Mouse (Mus musculus): ENCODE measurements at regions not wholly inside any gene's neighbourhood (a gene's known extent, or its start where the extent isn't known, plus 50 kb on each side); places are given as distances from the start of the nearest gene placed in this dataset.

DNA sequence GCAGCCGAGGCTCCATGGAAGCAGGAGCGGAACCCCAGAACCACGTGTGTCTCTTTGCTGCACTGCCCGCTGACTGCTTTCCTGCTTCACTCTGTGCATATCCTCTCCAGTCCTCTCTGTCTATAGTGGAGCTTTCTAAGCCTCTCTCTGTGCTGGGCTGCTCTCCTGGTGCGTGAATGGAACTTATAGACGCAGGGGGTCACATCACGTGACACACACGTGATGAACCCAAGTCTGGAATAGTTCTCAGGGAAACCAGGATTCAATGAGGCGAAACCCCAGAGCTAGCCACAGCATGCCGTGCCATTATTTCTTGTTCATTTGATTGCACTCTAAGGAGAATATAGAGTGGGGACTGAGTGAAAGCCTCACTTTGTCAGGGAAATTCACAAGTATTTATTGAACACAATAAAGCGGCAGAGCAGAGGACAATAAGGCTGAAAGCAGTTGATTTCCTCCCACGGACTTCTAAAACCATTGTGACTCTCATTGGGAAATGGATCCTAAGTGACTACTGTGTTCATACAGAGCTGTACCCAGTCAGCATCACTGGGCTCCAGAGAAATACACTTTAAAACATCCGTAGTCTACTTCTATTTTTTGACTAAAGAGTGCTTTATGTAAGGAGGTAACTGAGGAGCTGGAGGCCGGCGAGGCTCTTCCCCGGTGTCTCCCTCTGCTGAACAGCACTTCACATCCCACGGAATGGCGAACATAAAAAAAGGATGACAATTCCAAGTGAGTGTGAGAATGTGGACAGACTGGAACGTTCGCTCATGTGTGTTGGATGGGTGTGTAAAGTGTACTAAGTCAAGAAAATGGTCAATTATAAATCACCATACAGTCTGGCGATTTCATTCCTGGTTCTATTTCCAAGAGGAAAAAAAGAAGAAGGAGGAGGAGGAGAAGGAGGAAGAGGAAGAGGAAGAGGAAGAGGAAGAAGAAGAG is 116.5 kb upstream of the Cpsf6 start:
- H3K9ac ChIP-seq (ENCODE audit: low read length), result no peak overlapping the region
- TF ChIP-seq EP300 (optimal IDR thresholded peaks at IDR 0.05) (no peak), CTCF (IDR thresholded peaks at IDR 0.05; ENCODE audit: low read depth) (no peak)
- no peak for DNase-seq (ENCODE audit: low spot score)
- no peak overlapping the region for H3K27ac ChIP-seq (replicated peaks)
- no peak for ATAC-seq (ENCODE audit: low FRiP score, low TSS enrichment)
- H3K4me2 ChIP-seq (replicated peaks; ENCODE audit: low read depth), result no peak overlapping the region
- H3K36me3 ChIP-seq (ENCODE audit: control insufficient read depth, insufficient read depth, low read length), result no peaks in the 10 kb centered on the region
- H3K27me3 ChIP-seq (ENCODE audit: control insufficient read depth, insufficient read depth, low read length), result no peaks in the 10 kb centered on the region
- 80% methylated on average over 21 of the region's 21 CpGs for WGBS
- H3K4me3 ChIP-seq (ENCODE audit: low read depth, low read length), result no peak overlapping the region
- no peaks in the 10 kb centered on the region for H3K4me1 ChIP-seq (replicated peaks; ENCODE audit: control insufficient read depth, insufficient read depth)
- no peaks in the 10 kb centered on the region for H3K9me3 ChIP-seq (ENCODE audit: control insufficient read depth, low read length)

DNA sequence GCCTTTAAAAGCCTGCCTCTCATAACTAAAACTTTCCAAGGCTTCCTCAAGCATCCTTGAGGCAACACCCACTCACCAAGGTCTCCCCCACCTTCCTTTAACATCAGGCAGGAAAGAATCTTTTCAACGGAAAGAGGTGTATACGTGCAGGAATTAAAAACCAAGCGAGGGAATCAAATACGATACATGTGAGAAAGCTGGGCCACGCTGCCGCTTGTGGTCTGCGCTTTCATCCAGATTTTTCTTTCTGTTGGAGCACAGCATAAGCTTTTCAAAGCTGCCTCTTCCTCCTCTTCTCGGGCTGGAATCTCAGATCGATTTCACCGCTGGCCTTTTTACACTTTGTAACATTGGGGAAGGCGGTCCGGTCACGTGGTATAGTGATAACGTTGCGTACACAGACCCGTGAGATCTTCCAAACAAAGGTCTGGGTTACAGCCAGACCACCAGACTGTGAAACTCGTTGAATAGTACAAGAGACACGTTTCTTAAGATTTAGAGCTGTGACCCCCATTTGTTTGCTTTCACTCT is 114.4 kb upstream of the Cpsf6 start:
- no peaks in the 10 kb centered on the region for H3K27me3 ChIP-seq (ENCODE audit: control insufficient read depth, insufficient read depth, low read length)
- no peaks in the 10 kb centered on the region for H3K36me3 ChIP-seq (ENCODE audit: control insufficient read depth, insufficient read depth, low read length)
- H3K9me3 ChIP-seq (ENCODE audit: control insufficient read depth, low read length), result no peaks in the 10 kb centered on the region
- ATAC-seq (ENCODE audit: low FRiP score, low TSS enrichment), result peak; percentile 57; the same call in 1 of the 2 replicates
- peak overlapping the region; percentile 59 for H3K4me2 ChIP-seq (replicated peaks; ENCODE audit: low read depth)
- WGBS, result 7% methylated on average over 18 of the region's 18 CpGs
- peak; percentile 54 for DNase-seq (ENCODE audit: low spot score)
- H3K9ac ChIP-seq (ENCODE audit: low read length), result peak overlapping the region; percentile 47; the same call in 1 of the 2 replicates
- TF ChIP-seq EP300 (optimal IDR thresholded peaks at IDR 0.05) (no peak), CTCF (IDR thresholded peaks at IDR 0.05; ENCODE audit: low read depth) (no peak)
- H3K4me1 ChIP-seq (replicated peaks; ENCODE audit: control insufficient read depth, insufficient read depth), result no peaks in the 10 kb centered on the region
- peak overlapping the region; percentile 41 for H3K4me3 ChIP-seq (ENCODE audit: low read depth, low read length)
- no peak overlapping the region for H3K27ac ChIP-seq (replicated peaks)

DNA sequence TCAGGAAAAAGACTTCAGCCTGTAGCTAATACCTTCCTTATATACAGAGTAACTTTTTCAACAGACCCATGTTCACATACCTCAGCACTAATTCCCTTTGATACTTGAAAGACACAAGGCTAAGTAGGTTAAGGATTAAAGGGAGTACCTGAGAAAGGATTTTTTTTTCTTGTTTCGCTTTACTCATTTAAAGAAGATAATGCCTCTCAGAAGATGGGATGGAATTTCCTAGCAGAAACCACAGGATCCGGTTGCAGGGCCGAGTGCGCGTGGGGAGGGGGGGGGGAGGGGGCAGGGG is 114.0 kb upstream of the Cpsf6 start:
- Histone ChIP-seq H3K4me3 (ENCODE audit: low read depth, low read length) (no peak overlapping the region), H3K4me1 (replicated peaks; ENCODE audit: control insufficient read depth, insufficient read depth) (no peaks in the 10 kb centered on the region), H3K9me3 (ENCODE audit: control insufficient read depth, low read length) (no peaks in the 10 kb centered on the region), H3K27ac (replicated peaks) (no peak overlapping the region), H3K4me2 (replicated peaks; ENCODE audit: low read depth) (peak overlapping the region; percentile 59), H3K27me3 (ENCODE audit: control insufficient read depth, insufficient read depth, low read length) (no peaks in the 10 kb centered on the region), H3K36me3 (ENCODE audit: control insufficient read depth, insufficient read depth, low read length) (no peaks in the 10 kb centered on the region), H3K9ac (ENCODE audit: low read length) (no peak overlapping the region)
- TF ChIP-seq CTCF (IDR thresholded peaks at IDR 0.05; ENCODE audit: low read depth) (no peak), EP300 (optimal IDR thresholded peaks at IDR 0.05) (no peak)
- DNase-seq (ENCODE audit: low spot score), result no peak
- WGBS, result 15% methylated on average over 2 of the region's 5 CpGs
- no peak for ATAC-seq (ENCODE audit: low FRiP score, low TSS enrichment)

DNA sequence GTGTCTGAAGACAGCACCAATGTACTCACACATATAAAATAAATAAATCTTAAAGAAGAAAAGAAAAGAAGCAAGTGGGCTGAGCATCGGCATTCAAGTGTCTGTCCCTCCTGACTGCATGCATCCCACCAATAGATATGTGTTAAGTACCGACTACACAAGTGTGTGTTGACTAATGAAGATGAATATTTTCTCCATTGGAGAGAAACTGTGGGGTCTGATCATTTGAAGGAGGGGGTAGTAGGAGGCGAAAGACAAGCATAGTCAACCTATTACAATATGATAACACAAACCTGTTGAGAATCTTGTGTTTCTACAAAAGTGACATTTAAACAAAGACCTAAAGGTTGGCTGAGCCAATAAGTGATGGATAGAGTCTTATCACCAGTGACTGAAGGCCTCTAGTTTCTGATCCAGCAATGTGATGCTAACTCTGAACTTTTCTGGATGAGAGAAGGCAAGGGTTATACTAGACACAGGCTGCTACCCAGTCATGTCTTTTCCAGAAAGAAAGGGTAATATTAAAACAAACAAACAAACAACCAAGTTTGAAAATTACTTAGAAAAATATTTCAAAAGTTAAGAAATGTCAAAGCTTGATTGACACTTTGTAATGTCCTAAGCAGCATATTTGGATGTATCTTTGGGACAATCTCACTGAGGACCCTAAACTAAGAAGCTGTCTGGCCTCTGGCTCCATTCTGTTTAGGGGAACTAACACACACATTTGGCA is 113.4 kb upstream of the Cpsf6 start:
- H3K4me2 ChIP-seq (replicated peaks; ENCODE audit: low read depth), result no peak overlapping the region; the same call in 1 of the 2 replicates
- TF ChIP-seq EP300 (optimal IDR thresholded peaks at IDR 0.05) (no peak), CTCF (IDR thresholded peaks at IDR 0.05; ENCODE audit: low read depth) (no peak)
- H3K27me3 ChIP-seq (ENCODE audit: control insufficient read depth, insufficient read depth, low read length), result no peaks in the 10 kb centered on the region
- DNase-seq (ENCODE audit: low spot score), result no peak
- no peaks in the 10 kb centered on the region for H3K36me3 ChIP-seq (ENCODE audit: control insufficient read depth, insufficient read depth, low read length)
- H3K4me1 ChIP-seq (replicated peaks; ENCODE audit: control insufficient read depth, insufficient read depth), result no peaks in the 10 kb centered on the region
- no peak overlapping the region for H3K27ac ChIP-seq (replicated peaks)
- H3K9me3 ChIP-seq (ENCODE audit: control insufficient read depth, low read length), result no peaks in the 10 kb centered on the region
- H3K4me3 ChIP-seq (ENCODE audit: low read depth, low read length), result no peak overlapping the region
- H3K9ac ChIP-seq (ENCODE audit: low read length), result no peak overlapping the region
- no peak for ATAC-seq (ENCODE audit: low FRiP score, low TSS enrichment)
- WGBS, result 92% methylated on average over 3 of the region's 3 CpGs

DNA sequence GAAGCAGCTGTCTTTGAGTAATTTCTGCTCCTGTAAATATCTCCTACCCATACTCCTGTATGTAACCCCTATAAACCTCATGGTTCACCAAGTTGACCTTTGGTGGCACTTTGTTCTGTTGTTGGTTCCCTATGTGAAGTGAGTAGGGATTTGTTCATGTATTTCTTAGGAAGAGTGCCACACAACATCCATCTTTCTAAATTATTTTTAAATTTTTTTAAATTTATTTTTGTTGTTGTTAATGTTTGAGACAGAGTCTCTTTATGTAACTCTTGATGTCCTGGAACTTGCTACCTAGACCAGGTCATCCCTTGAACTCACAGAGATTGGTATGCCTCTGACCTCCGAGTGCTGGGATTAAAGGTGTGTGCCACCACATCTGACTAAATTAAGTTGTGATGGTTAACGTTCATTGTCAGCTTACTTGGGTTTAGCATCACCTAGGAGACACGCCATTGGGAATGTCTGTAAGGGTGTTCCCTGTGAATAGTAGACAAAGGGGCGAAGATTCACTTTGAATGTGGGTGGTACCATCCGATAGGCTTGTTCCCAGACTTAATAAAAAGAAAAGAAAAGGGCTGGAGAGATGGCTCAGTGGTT is 112.7 kb upstream of the Cpsf6 start:
- H3K27me3 ChIP-seq (ENCODE audit: control insufficient read depth, insufficient read depth, low read length), result no peaks in the 10 kb centered on the region
- H3K27ac ChIP-seq (replicated peaks), result no peak overlapping the region
- TF ChIP-seq CTCF (IDR thresholded peaks at IDR 0.05; ENCODE audit: low read depth) (no peak), EP300 (optimal IDR thresholded peaks at IDR 0.05) (no peak)
- no peak for ATAC-seq (ENCODE audit: low FRiP score, low TSS enrichment)
- H3K9ac ChIP-seq (ENCODE audit: low read length), result no peak overlapping the region
- no peak overlapping the region for H3K4me3 ChIP-seq (ENCODE audit: low read depth, low read length)
- H3K4me2 ChIP-seq (replicated peaks; ENCODE audit: low read depth), result no peak overlapping the region
- H3K9me3 ChIP-seq (ENCODE audit: control insufficient read depth, low read length), result no peaks in the 10 kb centered on the region
- no peak for DNase-seq (ENCODE audit: low spot score)
- H3K4me1 ChIP-seq (replicated peaks; ENCODE audit: control insufficient read depth, insufficient read depth), result no peaks in the 10 kb centered on the region
- WGBS, result 94% methylated on average over 5 of the region's 5 CpGs
- no peaks in the 10 kb centered on the region for H3K36me3 ChIP-seq (ENCODE audit: control insufficient read depth, insufficient read depth, low read length)
